Mouse (Mus musculus): ENCODE results near the gene Cirbp.

- TF ChIP-seq CTCF (IDR thresholded peaks at IDR 0.05; ENCODE audit: low read depth) (no peak), EP300 (IDR thresholded peaks at IDR 0.05; ENCODE audit: low read depth) (no peak)
These were observed 15.0 kb downstream of the Cirbp start for GRCm38 (mm10) chr10:80180823-80181222.
